Mouse (Mus musculus): Measurements from ENCODE around the gene Tmem205.

Tmem205 gene

GRCm38 (mm10) chr9:21927208-21927753, at the start of gene Tmem205, which contains the start of gene Ccdc159:
TSS of gene Tmem205 (minus strand) at chr9:21927556.
TSS of gene Ccdc159 (plus strand) at chr9:21927471.
- peak; percentile 99 for DNase-seq (ENCODE audit: low spot score)

GRCm38 (mm10) chr9:21976626-21977175, 49.3 kb upstream of the Tmem205 start:
- no peak for DNase-seq (ENCODE audit: low spot score)

GRCm38 (mm10) chr9:21969304-21969703, 41.9 kb upstream of the Tmem205 start:
- no peak for DNase-seq (ENCODE audit: low spot score)

- DNase-seq (ENCODE audit: low spot score): no peak
These were observed 41.5 kb upstream of the Tmem205 start for GRCm38 (mm10) chr9:21968883-21969282.

GRCm38 (mm10) chr9:21963417-21963816, 36.1 kb upstream of the Tmem205 start, which contains the start of gene Epor:
TSS of gene Epor (minus strand) at chr9:21963506.
- DNase-seq (ENCODE audit: low spot score): peak; percentile 53

- peak; percentile 85 for DNase-seq (ENCODE audit: low spot score)
These were observed 35.2 kb upstream of the Tmem205 start for GRCm38 (mm10) chr9:21962416-21963059.

GRCm38 (mm10) chr9:21962010-21962409, 34.7 kb upstream of the Tmem205 start:
- no peak for DNase-seq (ENCODE audit: low spot score)

GRCm38 (mm10) chr9:21961366-21961980, 34.1 kb upstream of the Tmem205 start:
- DNase-seq (ENCODE audit: low spot score): no peak

GRCm38 (mm10) chr9:21960558-21961208, 33.3 kb upstream of the Tmem205 start:
- DNase-seq (ENCODE audit: low spot score): no peak

- DNase-seq (ENCODE audit: low spot score): no peak
These were observed 32.8 kb upstream of the Tmem205 start for GRCm38 (mm10) chr9:21960135-21960534.

GRCm38 (mm10) chr9:21959244-21959643, 31.9 kb upstream of the Tmem205 start:
- DNase-seq (ENCODE audit: low spot score): no peak

- DNase-seq (ENCODE audit: low spot score): no peak
These were observed 31.0 kb upstream of the Tmem205 start for GRCm38 (mm10) chr9:21958372-21958771.

GRCm38 (mm10) chr9:21955570-21956281, 28.4 kb upstream of the Tmem205 start, which contains the start of gene Swsap1:
TSS of gene Swsap1 (plus strand) at chr9:21955755.
- peak; percentile 99 for DNase-seq (ENCODE audit: low spot score)

GRCm38 (mm10) chr9:21955225-21955569, 27.8 kb upstream of the Tmem205 start:
- DNase-seq (ENCODE audit: low spot score): no peak

GRCm38 (mm10) chr9:21954635-21955034, 27.3 kb upstream of the Tmem205 start:
- no peak for DNase-seq (ENCODE audit: low spot score)

- DNase-seq (ENCODE audit: low spot score): no peak
These were observed 26.2 kb upstream of the Tmem205 start for GRCm38 (mm10) chr9:21953600-21953999.

GRCm38 (mm10) chr9:21951977-21952376, 24.6 kb upstream of the Tmem205 start:
- no peak for DNase-seq (ENCODE audit: low spot score)

- DNase-seq (ENCODE audit: low spot score): peak; percentile 83
These were observed 23.0 kb upstream of the Tmem205 start for GRCm38 (mm10) chr9:21950322-21950721.

- no peak for DNase-seq (ENCODE audit: low spot score)
These were observed 21.4 kb upstream of the Tmem205 start for GRCm38 (mm10) chr9:21948790-21949189.

- DNase-seq (ENCODE audit: low spot score): no peak
These were observed 20.8 kb upstream of the Tmem205 start for GRCm38 (mm10) chr9:21948146-21948545.

- DNase-seq (ENCODE audit: low spot score): no peak
These were observed 20.3 kb upstream of the Tmem205 start for GRCm38 (mm10) chr9:21947540-21948130.
